Mouse (Mus musculus) stomach, embryonic 15.5 days (tissue): ENCODE results near the gene Sec31b. TPM values are rescaled to one million over a fixed set of nuclear protein-coding genes. Genes with fewer than 3 reads are reported as not detected.

Experiments
- ATAC-seq: fragments of 200-750 bp; cut with Nextera tagmentation; 2 replicates; pipeline ENCODE4 v1.8.0; 2017; ENCODE audit warnings: low read depth, moderate number of reproducible peaks, moderate TSS enrichment; ENCODE audit not compliant: insufficient read depth, low FRiP score
- H3K27ac ChIP-seq: fragments of 300-500 bp; sonication (generic); 2 replicates; pipeline ENCODE4 v1.5.1; 2015; ENCODE audit warnings: mild to moderate bottlenecking, inconsistent platforms
- H3K27me3 ChIP-seq: fragments of 300-500 bp; sonication (generic); replicated peaks from 2 replicates; pipeline ENCODE4 v1.6.1; 2015; ENCODE audit warnings: inconsistent platforms
- H3K36me3 ChIP-seq: fragments of 300-500 bp; sonication (generic); 2 replicates; pipeline ENCODE4 v1.6.1; 2015; ENCODE audit warnings: inconsistent platforms
- H3K4me1 ChIP-seq: fragments of 300-500 bp; sonication (generic); 2 replicates; pipeline ENCODE4 v1.6.1; 2015; ENCODE audit warnings: inconsistent platforms
- H3K4me2 ChIP-seq: fragments of 300-500 bp; sonication (generic); 2 replicates; pipeline ENCODE4 v1.6.1; 2015; ENCODE audit warnings: mild to moderate bottlenecking, inconsistent platforms
- H3K4me3 ChIP-seq: fragments of 300-500 bp; sonication (generic); replicated peaks from 2 replicates; pipeline ENCODE4 v1.5.1; 2015; ENCODE audit warnings: inconsistent platforms
- H3K9ac ChIP-seq: fragments of 300-500 bp; sonication (generic); 2 replicates; pipeline ENCODE4 v1.6.1; 2015; ENCODE audit warnings: inconsistent platforms
- H3K9me3 ChIP-seq: fragments of 300-500 bp; sonication (generic); 2 replicates; pipeline ENCODE4 v1.6.1; 2016; ENCODE audit warnings: inconsistent platforms
- WGBS: fragments of 180-500 bp; shearing (Covaris S2); methylation state at CpG from one replicate; pipeline ENCODE4 v1.1.7; 2015; 5-methylcytosine and 5-hydroxymethylcytosine counted together
- polyA plus RNA-seq: library from polyadenylated mRNA; unstranded; fragments of >200 nt; fragmentation: Nextera tagmentation; extraction: Ambion mirVana; gene quantifications from 2 replicates; pipeline ENCODE4 v1.2.1, GENCODE M21; 2015

Sec31b gene
- polyA plus RNA-seq, 1 experiment from 2014 or later: 0.63 TPM

- no peak overlapping the region for H3K4me3 ChIP-seq
- no peaks in the 10 kb centered on the region for H3K36me3 ChIP-seq
- ATAC-seq: no peak
- no peaks in the 10 kb centered on the region for H3K4me1 ChIP-seq
- no peak overlapping the region for H3K4me2 ChIP-seq
- H3K27ac ChIP-seq: no peak overlapping the region
- no peaks in the 10 kb centered on the region for H3K27me3 ChIP-seq
- H3K9me3 ChIP-seq: no peaks in the 10 kb centered on the region
- H3K9ac ChIP-seq: no peak overlapping the region
- 75% methylated on average over 9 of the region's 9 CpGs for WGBS
Observed at GRCm38 (mm10) chr19:44525551-44526205, 20.0 kb downstream of the Sec31b start.

- Histone ChIP-seq H3K36me3 (no peaks in the 10 kb centered on the region), H3K4me3 (no peak overlapping the region), H3K9ac (no peak overlapping the region), H3K27ac (no peak overlapping the region), H3K4me2 (no peak overlapping the region), H3K4me1 (peaks cover 21% of the 10 kb centered on the region), H3K27me3 (0 out of 2 replicates have a peak, but pooled peaks cover 3% of the 10 kb centered on the region), H3K9me3 (no peaks in the 10 kb centered on the region)
- peak; percentile 70; the same call in 1 of the 2 replicates for ATAC-seq
- 23% methylated on average over 7 of the region's 7 CpGs for WGBS
Observed at GRCm38 (mm10) chr19:44519152-44519551, 26.5 kb downstream of the Sec31b start.

DNA sequence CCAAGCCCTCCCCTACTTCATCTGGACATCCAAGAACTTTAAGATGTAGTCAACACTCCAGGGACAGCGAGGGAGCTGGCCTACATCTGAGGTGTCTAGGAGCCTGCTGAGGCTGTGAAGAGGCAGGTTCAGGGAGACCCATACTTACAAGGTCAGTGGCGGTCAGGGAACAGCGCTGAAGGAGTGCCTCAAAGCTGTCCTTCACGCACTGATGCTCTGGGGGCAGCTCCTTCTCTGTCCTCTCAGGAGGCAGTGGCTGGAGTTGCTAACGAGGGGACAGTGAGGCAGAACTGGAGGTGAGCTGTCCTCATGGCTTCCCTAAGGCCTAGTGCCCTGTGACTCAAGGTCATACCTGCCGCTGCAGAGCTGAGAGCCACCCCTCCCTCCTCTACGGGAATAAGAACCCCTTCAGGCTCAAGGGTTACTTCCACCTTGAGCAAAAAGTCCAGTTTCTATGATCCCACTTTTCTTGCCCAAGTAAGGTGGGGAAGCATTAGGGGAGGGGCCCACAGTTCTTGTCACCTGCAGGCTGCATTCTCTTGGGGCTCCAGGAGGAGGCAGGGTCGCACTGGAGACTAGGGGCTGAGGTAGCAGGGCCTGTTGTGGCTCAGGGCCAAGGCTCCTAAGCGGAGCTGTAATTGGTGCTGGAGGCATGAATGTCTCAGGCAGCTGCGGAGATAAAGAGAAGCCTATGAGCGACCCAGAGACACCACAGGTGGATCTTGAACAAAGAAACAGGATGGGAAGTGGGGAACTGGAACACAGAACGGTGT lies 27.5 kb downstream of the Sec31b start:
- Histone ChIP-seq H3K9me3 (no peaks in the 10 kb centered on the region), H3K4me1 (peaks cover 23% of the 10 kb centered on the region), H3K4me3 (no peak overlapping the region), H3K36me3 (no peaks in the 10 kb centered on the region), H3K4me2 (no peak overlapping the region), H3K9ac (no peak overlapping the region), H3K27me3 (peaks cover 6% of the 10 kb centered on the region; the same call in 1 of the 2 replicates), H3K27ac (no peak overlapping the region)
- no peak for ATAC-seq
- WGBS: 68% methylated on average over 12 of the region's 12 CpGs

DNA sequence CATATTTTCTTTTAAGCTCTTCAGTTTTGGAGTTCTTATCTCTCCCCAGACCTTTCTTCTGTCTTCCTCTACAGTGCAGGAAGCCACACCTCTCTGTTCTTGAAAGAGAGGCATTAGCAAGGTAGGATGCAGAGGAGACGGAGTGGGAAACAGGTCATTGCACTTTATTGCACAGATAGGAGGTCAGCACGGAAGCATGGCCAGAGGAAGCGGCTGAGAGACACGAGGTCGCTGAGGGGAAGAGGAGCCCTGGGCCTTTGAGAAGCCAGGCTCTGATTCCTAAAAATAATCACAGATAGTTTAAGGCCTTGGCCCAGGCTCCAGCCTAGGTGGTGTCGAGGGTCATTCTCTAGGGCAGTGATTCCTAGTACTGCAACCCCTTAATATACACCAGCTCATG lies 29.9 kb downstream of the Sec31b start:
- Histone ChIP-seq H3K36me3 (no peaks in the 10 kb centered on the region), H3K4me1 (peaks cover 36% of the 10 kb centered on the region), H3K27ac (no peak overlapping the region), H3K9me3 (no peaks in the 10 kb centered on the region), H3K9ac (no peak overlapping the region), H3K4me2 (no peak overlapping the region), H3K4me3 (no peak overlapping the region), H3K27me3 (peaks cover 30% of the 10 kb centered on the region)
- no peak for ATAC-seq
- WGBS: 55% methylated on average over 6 of the region's 6 CpGs

DNA sequence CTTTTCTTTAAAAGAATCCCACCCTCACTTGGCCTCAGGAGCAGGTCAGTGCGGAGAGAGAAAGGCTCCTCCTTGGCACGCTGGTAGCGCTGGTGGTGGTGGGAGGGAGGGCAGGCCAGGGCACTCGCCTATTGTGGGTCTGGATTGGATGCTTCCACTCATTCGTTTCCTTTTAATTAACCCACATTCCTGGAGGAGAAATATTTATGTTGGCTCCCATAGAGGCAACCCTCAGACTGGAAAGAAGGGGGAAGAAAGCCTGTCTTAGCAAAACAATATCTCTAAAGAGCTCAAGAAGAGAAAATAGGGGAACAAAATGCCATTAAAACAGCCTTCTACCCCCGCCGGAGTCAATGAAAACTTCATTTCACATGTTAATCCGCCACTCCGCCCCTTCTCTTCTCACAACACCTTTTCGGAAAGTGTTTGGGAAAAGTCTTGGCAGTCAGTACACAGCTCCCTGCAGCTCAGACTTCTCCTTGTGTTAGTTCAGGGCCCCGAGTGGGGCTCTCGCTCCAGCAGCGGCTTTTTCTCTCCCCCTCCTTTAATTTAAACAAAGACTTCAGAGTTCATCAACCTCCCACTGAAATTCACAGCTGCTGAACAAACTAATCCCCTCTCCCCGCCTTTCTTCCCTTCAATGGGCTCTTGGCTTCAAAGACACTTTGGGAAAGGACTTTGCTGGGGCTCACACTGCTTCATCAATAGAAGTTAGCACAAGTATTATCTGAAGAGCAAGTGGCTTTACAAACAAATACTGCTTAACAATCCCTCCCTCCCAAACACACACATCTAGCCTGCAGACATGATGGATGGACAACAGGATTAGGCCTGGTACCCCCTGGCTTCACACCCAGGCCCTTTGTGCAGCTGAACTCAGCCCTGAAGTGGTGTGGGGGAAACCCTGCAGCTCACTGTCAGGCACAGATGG lies 30.9 kb downstream of the Sec31b start:
- Histone ChIP-seq H3K27me3 (peaks cover 39% of the 10 kb centered on the region), H3K36me3 (no peaks in the 10 kb centered on the region), H3K4me3 (no peak overlapping the region), H3K4me1 (peaks cover 41% of the 10 kb centered on the region), H3K4me2 (peak overlapping the region; percentile 1; the same call in 1 of the 2 replicates), H3K9ac (no peak overlapping the region), H3K27ac (peak overlapping the region; percentile 48; the same call in 1 of the 2 replicates), H3K9me3 (no peaks in the 10 kb centered on the region)
- ATAC-seq: no peak
- WGBS: 16% methylated on average over 14 of the region's 14 CpGs

- no peak for ATAC-seq
- H3K36me3 ChIP-seq: no peaks in the 10 kb centered on the region
- H3K4me1 ChIP-seq: peaks cover 39% of the 10 kb centered on the region
- H3K27ac ChIP-seq: 0 out of 2 replicates have a peak overlapping the region, but pooled peaks have one; percentile 48
- peaks cover 45% of the 10 kb centered on the region for H3K27me3 ChIP-seq
- 36% methylated on average over 7 of the region's 7 CpGs for WGBS
- no peak overlapping the region for H3K4me3 ChIP-seq
- H3K4me2 ChIP-seq: peak overlapping the region; percentile 1; the same call in 1 of the 2 replicates
- H3K9me3 ChIP-seq: no peaks in the 10 kb centered on the region
- no peak overlapping the region for H3K9ac ChIP-seq
Observed at GRCm38 (mm10) chr19:44513921-44514482, 31.7 kb downstream of the Sec31b start.

- Histone ChIP-seq H3K36me3 (no peaks in the 10 kb centered on the region), H3K27ac (no peak overlapping the region), H3K27me3 (peaks cover 50% of the 10 kb centered on the region), H3K4me1 (peaks cover 34% of the 10 kb centered on the region), H3K4me2 (no peak overlapping the region), H3K9me3 (no peaks in the 10 kb centered on the region), H3K9ac (no peak overlapping the region), H3K4me3 (no peak overlapping the region)
- 35% methylated on average over 11 of the region's 11 CpGs for WGBS
- ATAC-seq: no peak
Observed at GRCm38 (mm10) chr19:44513054-44513833, 32.4 kb downstream of the Sec31b start.

DNA sequence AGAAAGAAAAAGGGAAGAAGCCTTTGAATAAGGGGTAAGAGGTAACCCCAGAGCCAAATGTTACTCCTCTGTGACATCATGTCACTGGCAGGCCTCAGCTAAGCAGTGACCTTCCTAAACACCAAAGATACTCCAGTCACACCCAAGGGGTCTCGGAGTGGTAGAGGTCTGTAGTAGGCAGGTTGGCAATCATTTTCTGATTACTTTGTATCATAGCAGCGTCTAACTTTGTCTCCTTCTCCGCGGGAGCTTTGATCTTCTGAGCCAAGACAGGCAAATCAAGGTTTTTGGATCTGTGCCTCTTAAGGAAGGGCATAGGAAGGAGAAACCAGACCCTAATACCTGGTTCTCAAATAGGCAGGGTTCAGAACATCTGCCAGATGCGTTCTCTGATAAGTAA lies 33.1 kb downstream of the Sec31b start:
- Histone ChIP-seq H3K4me1 (peaks cover 31% of the 10 kb centered on the region), H3K27me3 (peaks cover 50% of the 10 kb centered on the region), H3K27ac (no peak overlapping the region), H3K9me3 (no peaks in the 10 kb centered on the region), H3K36me3 (no peaks in the 10 kb centered on the region), H3K4me2 (no peak overlapping the region), H3K4me3 (no peak overlapping the region), H3K9ac (no peak overlapping the region)
- 48% methylated on average over 5 of the region's 5 CpGs for WGBS
- ATAC-seq: no peak

DNA sequence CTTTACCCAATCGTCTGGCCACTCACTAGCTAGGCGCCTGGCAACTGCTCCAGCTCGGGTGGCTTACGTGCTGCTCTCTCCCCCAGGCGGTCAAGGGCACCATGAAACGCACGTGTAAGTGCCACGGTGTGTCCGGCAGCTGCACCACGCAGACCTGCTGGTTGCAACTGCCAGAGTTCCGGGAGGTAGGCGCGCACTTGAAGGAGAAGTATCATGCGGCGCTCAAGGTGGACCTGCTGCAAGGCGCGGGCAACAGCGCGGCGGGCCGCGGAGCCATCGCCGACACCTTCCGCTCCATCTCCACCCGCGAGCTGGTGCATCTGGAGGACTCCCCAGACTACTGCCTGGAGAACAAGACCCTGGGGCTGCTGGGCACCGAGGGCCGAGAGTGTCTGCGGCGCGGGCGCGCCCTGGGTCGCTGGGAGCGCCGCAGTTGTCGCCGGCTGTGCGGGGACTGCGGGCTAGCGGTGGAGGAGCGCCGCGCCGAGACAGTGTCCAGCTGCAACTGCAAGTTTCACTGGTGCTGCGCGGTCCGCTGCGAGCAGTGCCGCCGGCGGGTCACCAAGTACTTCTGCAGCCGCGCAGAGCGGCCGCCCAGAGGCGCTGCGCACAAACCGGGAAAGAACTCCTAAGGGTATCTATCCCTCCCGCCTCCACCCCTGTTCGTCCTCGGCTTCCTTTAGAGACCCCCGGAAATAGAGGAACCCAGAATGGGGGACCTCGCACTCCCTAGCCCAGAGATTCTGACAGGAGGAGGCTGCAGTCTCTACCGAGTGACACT lies 34.0 kb downstream of the Sec31b start:
- WGBS: 2% methylated on average over 66 of the region's 66 CpGs

DNA sequence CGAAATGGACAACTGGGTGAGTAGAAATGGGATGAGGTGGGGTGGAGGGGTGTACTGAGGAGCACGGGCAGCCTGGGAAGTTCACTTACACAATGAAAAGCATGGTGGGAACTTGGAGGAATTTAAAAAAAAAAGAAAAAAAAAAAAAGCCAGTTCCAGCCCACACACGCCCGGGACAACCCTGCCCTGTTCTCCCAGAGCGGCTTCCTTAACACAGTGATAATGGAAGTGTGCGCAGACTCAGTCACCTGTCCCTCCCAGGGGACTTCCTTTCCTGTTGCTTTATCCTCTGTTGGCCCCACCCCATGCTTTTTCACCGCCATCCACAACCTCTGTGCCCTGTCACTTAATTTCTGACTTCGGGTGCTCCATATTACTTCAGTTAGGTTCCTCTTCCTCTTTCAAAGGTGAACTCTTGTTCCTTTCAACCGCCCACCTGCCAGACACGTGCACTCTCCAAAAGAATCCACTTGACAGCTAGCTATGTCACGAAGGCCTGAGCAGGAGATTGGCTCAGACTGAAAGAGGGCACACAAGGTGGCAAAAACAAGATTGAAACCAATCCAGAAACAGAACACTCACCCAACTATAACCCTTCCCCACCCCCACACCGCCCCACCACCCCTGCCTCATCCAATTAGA lies 35.0 kb downstream of the Sec31b start:
- whole genome bisulfite sequencing: 9% methylated on average over 12 of the region's 12 CpGs
- Histone ChIP-seq H3K9ac (no peak overlapping the region), H3K27ac (no peak overlapping the region), H3K9me3 (no peaks in the 10 kb centered on the region), H3K4me1 (peaks cover 27% of the 10 kb centered on the region), H3K4me3 (peak overlapping the region; percentile 40), H3K4me2 (peak overlapping the region; percentile 77), H3K36me3 (no peaks in the 10 kb centered on the region), H3K27me3 (peaks cover 47% of the 10 kb centered on the region)
- ATAC-seq: no peak

More for the DNA sequence above, 34.0 kb downstream of the Sec31b start:
- Histone ChIP-seq H3K4me2 (peak overlapping the region; percentile 77), H3K9ac (no peak overlapping the region; the same call in 1 of the 2 replicates), H3K36me3 (no peaks in the 10 kb centered on the region), H3K9me3 (no peaks in the 10 kb centered on the region), H3K27me3 (peaks cover 50% of the 10 kb centered on the region), H3K4me1 (peaks cover 27% of the 10 kb centered on the region), H3K27ac (no peak overlapping the region), H3K4me3 (peak overlapping the region; percentile 40)
- no peak for ATAC-seq
